Mouse (Mus musculus): ENCODE measurements around the gene Rcl1. TPM values are rescaled to one million over a fixed set of nuclear protein-coding genes. Genes with fewer than 3 reads are reported as not detected.

Rcl1 gene
- polyA plus RNA-seq, 1 experiment: 19.1 TPM

- H3ac ChIP-seq (ENCODE audit: control insufficient read depth, insufficient read length): no peak overlapping the region
- H3K4me3 ChIP-seq: no peak overlapping the region
- H3K27me3 ChIP-seq (ENCODE audit: control insufficient read depth, insufficient read depth, insufficient read length): no peaks in the 10 kb centered on the region
- no peaks in the 10 kb centered on the region for H3K79me2 ChIP-seq (ENCODE audit: control insufficient read depth, insufficient read depth)
- H3K4me2 ChIP-seq (ENCODE audit: low read depth): no peak overlapping the region
- no peaks in the 10 kb centered on the region for H3K36me3 ChIP-seq (ENCODE audit: control insufficient read depth, insufficient read depth)
- TF ChIP-seq REST (IDR thresholded peaks at IDR 0.05; ENCODE audit: insufficient read depth, insufficient read length): no peak
- no peak for TF ChIP-seq MAX (IDR thresholded peaks at IDR 0.05; ENCODE audit: low read depth)
- TF ChIP-seq MYOG (IDR thresholded peaks at IDR 0.05; ENCODE audit: control insufficient read depth in 1 of 3, insufficient read depth in 1 of 3, insufficient read length in 2 of 3, low read depth in 2 of 3): no peak
- no peak for TF ChIP-seq E2F4 (IDR thresholded peaks at IDR 0.05; ENCODE audit: insufficient read depth)
Measured at GRCm38 (mm10) chr19:29158486-29158885, 57.3 kb downstream of the Rcl1 start.

GRCm38 (mm10) chr19:29163817-29164527, 62.8 kb downstream of the Rcl1 start:
- Histone ChIP-seq H3ac (ENCODE audit: control insufficient read depth, insufficient read length) (no peak overlapping the region), H3K79me2 (ENCODE audit: control insufficient read depth, insufficient read depth) (no peaks in the 10 kb centered on the region), H3K4me3 (no peak overlapping the region), H3K4me2 (ENCODE audit: low read depth) (no peak overlapping the region), H3K27me3 (ENCODE audit: control insufficient read depth, insufficient read depth, insufficient read length) (no peaks in the 10 kb centered on the region), H3K36me3 (ENCODE audit: control insufficient read depth, insufficient read depth) (no peaks in the 10 kb centered on the region)
- TF ChIP-seq REST (IDR thresholded peaks at IDR 0.05; ENCODE audit: insufficient read depth, insufficient read length) (no peak), CEBPB (IDR thresholded peaks at IDR 0.05; ENCODE audit: insufficient read depth, poor library complexity, severe bottlenecking) (no peak), POLR2A (IDR thresholded peaks at IDR 0.05; ENCODE audit: insufficient read length, low read depth) (no peak), TCF12 (IDR thresholded peaks at IDR 0.05; ENCODE audit: insufficient read depth, poor library complexity, severe bottlenecking) (no peak), E2F4 (IDR thresholded peaks at IDR 0.05; ENCODE audit: insufficient read depth) (no peak), MAX (IDR thresholded peaks at IDR 0.05; ENCODE audit: low read depth) (no peak), POLR2AphosphoS2 (IDR thresholded peaks at IDR 0.05; ENCODE audit: insufficient read length, low read depth) (no peak), USF1 (IDR thresholded peaks at IDR 0.05; ENCODE audit: low read depth) (no peak), MYOG (IDR thresholded peaks at IDR 0.05; ENCODE audit: control insufficient read depth in 1 of 3, insufficient read depth in 1 of 3, insufficient read length in 2 of 3, low read depth in 2 of 3) (no peak), SRF (IDR thresholded peaks at IDR 0.05; ENCODE audit: control insufficient read depth, insufficient read length, low read depth) (no peak), MYOD1 (IDR thresholded peaks at IDR 0.05; ENCODE audit: control insufficient read depth in 1 of 3, insufficient read length in 2 of 3, low read depth in 2 of 3) (no peak), TCF3 (IDR thresholded peaks at IDR 0.05; ENCODE audit: insufficient read length, low read depth) (no peak)

- Histone ChIP-seq H3K79me2 (ENCODE audit: control insufficient read depth, insufficient read depth) (no peaks in the 10 kb centered on the region), H3K4me2 (ENCODE audit: low read depth) (no peak overlapping the region), H3K4me3 (no peak overlapping the region), H3ac (ENCODE audit: control insufficient read depth, insufficient read length) (no peak overlapping the region), H3K27me3 (ENCODE audit: control insufficient read depth, insufficient read depth, insufficient read length) (no peaks in the 10 kb centered on the region), H3K36me3 (ENCODE audit: control insufficient read depth, insufficient read depth) (no peaks in the 10 kb centered on the region)
- TF ChIP-seq E2F4 (IDR thresholded peaks at IDR 0.05; ENCODE audit: insufficient read depth) (no peak), MAX (IDR thresholded peaks at IDR 0.05; ENCODE audit: low read depth) (no peak), CEBPB (IDR thresholded peaks at IDR 0.05; ENCODE audit: insufficient read depth, poor library complexity, severe bottlenecking) (no peak), MYOD1 (IDR thresholded peaks at IDR 0.05; ENCODE audit: control insufficient read depth in 1 of 3, insufficient read length in 2 of 3, low read depth in 2 of 3) (no peak), REST (IDR thresholded peaks at IDR 0.05; ENCODE audit: insufficient read depth, insufficient read length) (no peak), MYOG (IDR thresholded peaks at IDR 0.05; ENCODE audit: control insufficient read depth in 1 of 3, insufficient read depth in 1 of 3, insufficient read length in 2 of 3, low read depth in 2 of 3) (no peak), USF1 (IDR thresholded peaks at IDR 0.05; ENCODE audit: low read depth) (no peak), POLR2AphosphoS2 (IDR thresholded peaks at IDR 0.05; ENCODE audit: insufficient read length, low read depth) (no peak), TCF12 (IDR thresholded peaks at IDR 0.05; ENCODE audit: insufficient read depth, poor library complexity, severe bottlenecking) (no peak), SRF (IDR thresholded peaks at IDR 0.05; ENCODE audit: control insufficient read depth, insufficient read length, low read depth) (no peak), POLR2A (IDR thresholded peaks at IDR 0.05; ENCODE audit: insufficient read length, low read depth) (no peak)
Measured at GRCm38 (mm10) chr19:29164528-29165166, 63.5 kb downstream of the Rcl1 start.

GRCm38 (mm10) chr19:29167938-29168337, 66.8 kb downstream of the Rcl1 start:
- TF ChIP-seq POLR2A (IDR thresholded peaks at IDR 0.05; ENCODE audit: insufficient read length, low read depth) (no peak), TCF12 (IDR thresholded peaks at IDR 0.05; ENCODE audit: insufficient read depth, poor library complexity, severe bottlenecking) (no peak)

GRCm38 (mm10) chr19:29180336-29180735, 79.2 kb downstream of the Rcl1 start:
- Histone ChIP-seq H3ac (ENCODE audit: control insufficient read depth, insufficient read length) (no peak overlapping the region), H3K79me2 (ENCODE audit: control insufficient read depth, insufficient read depth) (no peaks in the 10 kb centered on the region), H3K36me3 (ENCODE audit: control insufficient read depth, insufficient read depth) (no peaks in the 10 kb centered on the region), H3K4me3 (no peak overlapping the region), H3K4me2 (ENCODE audit: low read depth) (no peak overlapping the region), H3K27me3 (ENCODE audit: control insufficient read depth, insufficient read depth, insufficient read length) (no peaks in the 10 kb centered on the region)
- TF ChIP-seq POLR2A (IDR thresholded peaks at IDR 0.05; ENCODE audit: insufficient read length, low read depth): no peak
- TF ChIP-seq E2F4 (IDR thresholded peaks at IDR 0.05; ENCODE audit: insufficient read depth): no peak

More at GRCm38 (mm10) chr19:29167938-29168337, 66.8 kb downstream of the Rcl1 start:
- Histone ChIP-seq H3K36me3 (ENCODE audit: control insufficient read depth, insufficient read depth) (no peaks in the 10 kb centered on the region), H3K27me3 (ENCODE audit: control insufficient read depth, insufficient read depth, insufficient read length) (no peaks in the 10 kb centered on the region), H3K4me3 (no peak overlapping the region), H3K79me2 (ENCODE audit: control insufficient read depth, insufficient read depth) (no peaks in the 10 kb centered on the region), H3K4me2 (ENCODE audit: low read depth) (no peak overlapping the region), H3ac (ENCODE audit: control insufficient read depth, insufficient read length) (no peak overlapping the region)

All from myocyte (in vitro differentiated cells).